Mouse (Mus musculus) testis, adult 2 months (tissue): ENCODE measurements around the gene Gm42420.

ENCODE experiments used
- CTCF ChIP-seq: fragments of 200-500 bp; IDR thresholded peaks from 2 replicates; pipeline ENCODE4 v1.5.1; 2012; ENCODE audit warnings: low read depth, mild to moderate bottlenecking, inconsistent platforms, low read length, moderate library complexity; ENCODE audit not compliant: control insufficient read depth, insufficient read depth, insufficient replicate concordance
- POLR2A ChIP-seq: fragments of 200-500 bp; IDR thresholded peaks from 2 replicates; pipeline ENCODE4 v1.6.1; 2012; ENCODE audit warnings: low read depth, mild to moderate bottlenecking, inconsistent platforms, low read length, moderate library complexity; ENCODE audit not compliant: control insufficient read depth

- TF ChIP-seq CTCF (no peak), POLR2A (no peak)
Observed at GRCm38 (mm10) chr6:39538227-39538626, 47.3 kb upstream of the Gm42420 start.
